Mouse (Mus musculus) ES-E14 (cell line): ENCODE measurements around the gene Ptprn2.

Experiments used
- CHD2 ChIP-seq: IDR thresholded peaks from 2 replicates; pipeline ENCODE4 v1.6.1; 2014; ENCODE audit warnings: mild to moderate bottlenecking, low read depth, low read length, inconsistent platforms
- HCFC1 ChIP-seq: IDR thresholded peaks from 2 replicates; pipeline ENCODE4 v1.6.1; 2012; ENCODE audit warnings: low read length, inconsistent platforms, borderline replicate concordance; ENCODE audit not compliant: insufficient read depth
- MAFK ChIP-seq: IDR thresholded peaks from 2 replicates; pipeline ENCODE4 v1.6.1; 2014; ENCODE audit warnings: mild to moderate bottlenecking, low read depth, low read length, inconsistent platforms; ENCODE audit not compliant: insufficient read depth
- ZC3H11A ChIP-seq: IDR thresholded peaks from 2 replicates; pipeline ENCODE4 v1.6.1; 2012; ENCODE audit warnings: low read depth, mild to moderate bottlenecking, inconsistent platforms, low read length, borderline replicate concordance
- ZNF384 ChIP-seq: IDR thresholded peaks from 2 replicates; pipeline ENCODE4 v1.6.1; 2012; ENCODE audit warnings: low read depth, low read length, inconsistent platforms

GRCm38 (mm10) chr12:117210467-117210866 is 724.9 kb downstream of the Ptprn2 start:
- TF ChIP-seq ZNF384 (no peak), CHD2 (no peak), MAFK (no peak), HCFC1 (no peak), ZC3H11A (no peak)
